Mouse (Mus musculus): ENCODE measurements at regions not wholly inside any gene's neighbourhood (a gene's known extent, or its start where the extent isn't known, plus 50 kb on each side); places are given as distances from the start of the nearest gene placed in this dataset.

- DNase-seq, result no peak
Measured at GRCm38 (mm10) chr14:46302601-46303000, 76.6 kb upstream of the Gm15217 start.

- DNase-seq, result no peak
Measured at GRCm38 (mm10) chr14:46305267-46305666, 73.9 kb upstream of the Gm15217 start.

GRCm38 (mm10) chr14:46313064-46313463 lies 66.2 kb upstream of the Gm15217 start:
- DNase-seq, result peak; percentile 20

- no peak for DNase-seq
Measured at GRCm38 (mm10) chr14:46316521-46316920, 62.7 kb upstream of the Gm15217 start.

- DNase-seq, result peak; percentile 12
Measured at GRCm38 (mm10) chr14:46317406-46318045, 61.7 kb upstream of the Gm15217 start.

- no peak for DNase-seq
Measured at GRCm38 (mm10) chr14:46328064-46328463, 51.1 kb upstream of the Gm15217 start.
